Mouse (Mus musculus): Measurements from ENCODE around the gene Smpd2.

- TF ChIP-seq CTCF (IDR thresholded peaks at IDR 0.05; ENCODE audit: low read depth), result no peak
- TF ChIP-seq EP300 (IDR thresholded peaks at IDR 0.05; ENCODE audit: low read depth), result no peak
Measured at GRCm38 (mm10) chr10:41490518-41490873, 327 bp upstream of the Smpd2 start.

All from liver, embryonic 14.5 days (tissue).